Mouse (Mus musculus): ENCODE measurements at regions not wholly inside any gene's neighbourhood (a gene's known extent, or its start where the extent isn't known, plus 50 kb on each side); places are given as distances from the start of the nearest gene placed in this dataset.
"Not testable (repeated sequence)": the region's sequence is repeated elsewhere in the genome, so short reads cannot be mapped to it uniquely, and the experiment has no call there.

DNA sequence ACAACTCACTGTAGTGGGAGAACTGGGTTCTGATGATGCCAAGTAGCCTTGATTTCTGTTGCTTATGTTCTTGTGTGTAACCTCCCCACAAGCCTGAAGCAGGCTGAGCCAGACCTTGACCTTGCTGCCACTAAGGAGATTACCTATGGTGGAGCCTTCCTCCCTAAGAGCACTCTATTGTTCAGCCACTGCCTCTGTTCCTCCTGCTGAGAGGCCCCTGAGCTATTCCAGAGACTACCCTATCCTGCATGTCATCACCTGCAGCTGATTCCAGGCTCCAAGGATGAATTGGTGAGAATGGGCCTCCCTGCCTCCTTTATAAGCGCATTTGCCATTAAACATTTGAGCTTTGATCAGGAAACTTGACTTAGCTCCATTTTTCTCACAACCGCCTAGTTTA is 60.8 kb upstream of the Dnajc1 start:
- not testable (repeated sequence) for DNase-seq (ENCODE audit: low read depth, low spot score)

DNA sequence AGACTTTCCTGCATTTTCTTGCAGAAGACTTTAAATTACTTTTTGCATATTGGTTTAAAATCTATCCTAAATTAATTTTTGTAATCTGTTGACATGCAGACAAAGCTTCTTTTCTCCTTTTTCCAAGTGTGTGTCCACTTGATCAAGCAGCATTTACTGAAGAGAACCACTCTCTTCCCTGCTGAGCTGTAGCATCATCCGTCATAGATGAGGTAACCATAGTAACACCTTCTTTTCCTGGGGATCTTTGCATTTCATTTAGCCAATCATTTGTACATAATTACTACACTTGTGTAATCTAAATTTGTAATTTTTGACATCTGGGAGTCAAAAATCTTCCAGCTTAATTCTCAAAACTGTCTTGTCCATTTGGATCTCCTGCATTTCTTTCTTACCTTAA is 53.2 kb upstream of the Dnajc1 start:
- DNase-seq (ENCODE audit: low read depth, low spot score), result no peak

All from A20 (cell line).